Mouse (Mus musculus): ENCODE data around the gene Cytip. TPM values are rescaled to one million over a fixed set of nuclear protein-coding genes. Genes with fewer than 3 reads are reported as not detected.

The Cytip gene
- polyA plus RNA-seq, 1 experiment from 2014 or later = 1.3 TPM

DNA sequence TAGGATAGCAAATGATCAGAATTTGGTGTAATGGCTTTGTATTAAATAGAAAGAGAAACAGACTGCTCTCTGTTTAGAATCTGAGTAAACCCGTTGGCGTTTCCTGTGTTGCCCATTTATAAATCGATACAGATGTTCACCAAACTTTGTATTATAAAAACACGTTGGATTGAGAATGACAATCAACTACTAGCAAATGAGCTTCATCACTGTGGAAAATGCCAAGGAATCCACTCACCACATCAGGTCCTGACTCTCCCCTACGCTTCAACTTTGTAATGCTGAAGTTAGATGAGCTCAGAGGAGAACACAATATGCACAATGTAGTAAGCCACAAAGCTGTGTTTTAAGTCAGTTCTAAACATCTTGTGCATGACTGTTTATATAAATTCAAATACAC lies 36.8 kb downstream of the Cytip start:
- H3K4me2 ChIP-seq (replicated peaks) = no peak overlapping the region
- no peaks in the 10 kb centered on the region for H3K27me3 ChIP-seq (replicated peaks)
- no peak for ATAC-seq
- no peaks in the 10 kb centered on the region for H3K36me3 ChIP-seq
- H3K4me1 ChIP-seq (replicated peaks) = no peaks in the 10 kb centered on the region
- no peak overlapping the region for H3K27ac ChIP-seq
- H3K9me3 ChIP-seq = no peaks in the 10 kb centered on the region
- H3K9ac ChIP-seq = no peak overlapping the region
- 79% methylated on average over 5 of the region's 5 CpGs for WGBS
- no peak overlapping the region for H3K4me3 ChIP-seq (replicated peaks)

DNA sequence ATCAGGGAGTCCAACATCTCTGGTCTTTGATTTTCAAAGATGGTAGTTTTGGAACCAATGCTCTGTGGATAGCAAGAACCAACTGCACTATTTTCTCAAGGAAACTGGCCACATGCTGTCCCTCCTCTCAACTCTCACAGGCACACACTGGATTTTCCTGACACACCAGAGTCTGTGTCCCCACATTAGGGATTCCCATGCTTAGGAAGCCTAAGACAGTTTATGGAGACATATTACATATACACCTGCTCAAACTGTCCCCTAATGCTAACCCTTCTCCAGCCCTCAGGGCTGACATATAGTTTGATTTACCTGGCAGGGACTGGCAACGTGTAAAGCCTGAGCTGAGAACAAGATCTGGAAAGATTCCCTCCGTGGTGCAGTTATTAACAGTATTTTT lies 37.2 kb downstream of the Cytip start:
- WGBS = 60% methylated on average over 2 of the region's 2 CpGs
- Histone ChIP-seq H3K9ac (no peak overlapping the region), H3K9me3 (no peaks in the 10 kb centered on the region), H3K36me3 (no peaks in the 10 kb centered on the region), H3K27me3 (replicated peaks) (no peaks in the 10 kb centered on the region), H3K4me3 (replicated peaks) (no peak overlapping the region), H3K4me1 (replicated peaks) (no peaks in the 10 kb centered on the region), H3K4me2 (replicated peaks) (no peak overlapping the region), H3K27ac (no peak overlapping the region)
- no peak for ATAC-seq

- 85% methylated on average over 5 of the region's 5 CpGs for WGBS
- Histone ChIP-seq H3K9ac (no peak overlapping the region), H3K27me3 (replicated peaks) (no peaks in the 10 kb centered on the region), H3K4me1 (replicated peaks) (no peaks in the 10 kb centered on the region), H3K27ac (no peak overlapping the region), H3K36me3 (no peaks in the 10 kb centered on the region), H3K4me3 (replicated peaks) (no peak overlapping the region), H3K4me2 (replicated peaks) (no peak overlapping the region), H3K9me3 (no peaks in the 10 kb centered on the region)
- ATAC-seq = no peak
These were observed 37.9 kb downstream of the Cytip start for GRCm38 (mm10) chr2:58157466-58157865.

DNA sequence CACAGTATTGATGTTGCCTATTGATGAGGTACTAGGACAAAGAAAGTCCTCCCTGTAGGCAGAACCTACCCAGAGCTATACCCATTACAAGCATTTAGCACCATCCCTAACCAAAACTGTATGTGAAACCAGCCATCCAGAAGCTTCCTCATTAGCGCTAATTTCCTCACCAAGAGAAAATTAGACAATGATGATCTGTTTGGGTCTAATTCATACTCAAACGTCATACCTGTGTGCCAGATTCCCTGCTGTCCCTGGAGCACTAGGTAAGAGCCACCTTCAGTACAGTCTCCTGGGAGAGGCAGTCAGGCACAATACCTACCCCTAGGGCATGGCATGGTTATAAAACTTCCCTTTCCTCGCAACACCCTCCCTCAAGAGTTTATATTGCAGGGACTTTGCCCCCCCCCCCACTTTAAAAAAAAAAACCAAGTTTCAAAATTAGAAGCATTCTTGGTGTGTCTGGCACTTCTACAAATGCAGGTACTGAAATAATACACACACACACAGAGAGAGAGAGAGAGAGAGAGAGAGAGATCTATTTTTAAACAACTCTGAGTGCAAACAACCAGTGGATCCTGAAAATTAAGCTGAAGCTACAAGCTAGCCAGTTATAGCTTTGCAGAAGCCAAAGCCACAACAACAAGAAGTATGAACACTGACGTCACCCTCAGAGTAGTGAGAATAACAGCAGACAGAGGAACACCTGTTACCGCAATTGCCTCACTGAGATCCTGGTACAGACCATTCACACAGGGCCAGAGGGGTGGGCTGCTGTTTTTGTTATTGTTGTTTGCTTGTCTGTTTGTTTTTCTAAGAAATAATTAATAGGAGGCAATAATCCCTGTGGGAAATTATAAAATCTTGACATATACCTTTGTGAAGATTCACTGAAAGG lies 38.6 kb downstream of the Cytip start:
- ATAC-seq = peak; percentile 83
- Histone ChIP-seq H3K27ac (no peak overlapping the region), H3K4me1 (replicated peaks) (no peaks in the 10 kb centered on the region), H3K9ac (no peak overlapping the region), H3K9me3 (no peaks in the 10 kb centered on the region), H3K27me3 (replicated peaks) (no peaks in the 10 kb centered on the region), H3K4me2 (replicated peaks) (no peak overlapping the region), H3K36me3 (no peaks in the 10 kb centered on the region), H3K4me3 (replicated peaks) (no peak overlapping the region)
- 70% methylated on average over 5 of the region's 5 CpGs for WGBS

GRCm38 (mm10) chr2:58156108-58156415 lies 39.3 kb downstream of the Cytip start:
- H3K27me3 ChIP-seq (replicated peaks) = no peaks in the 10 kb centered on the region
- 83% methylated on average over 5 of the region's 5 CpGs for WGBS

GRCm38 (mm10) chr2:58155271-58156107 lies 39.8 kb downstream of the Cytip start:
- H3K9me3 ChIP-seq = no peaks in the 10 kb centered on the region
- H3K4me3 ChIP-seq (replicated peaks) = no peak overlapping the region
- no peak overlapping the region for H3K9ac ChIP-seq
- no peak overlapping the region for H3K27ac ChIP-seq
- H3K27me3 ChIP-seq (replicated peaks) = no peaks in the 10 kb centered on the region
- peak; percentile 69 for ATAC-seq
- no peak overlapping the region for H3K4me2 ChIP-seq (replicated peaks)
- WGBS = 75% methylated on average over 7 of the region's 7 CpGs
- H3K4me1 ChIP-seq (replicated peaks) = no peaks in the 10 kb centered on the region
- no peaks in the 10 kb centered on the region for H3K36me3 ChIP-seq

More at GRCm38 (mm10) chr2:58156108-58156415, 39.3 kb downstream of the Cytip start:
- no peak overlapping the region for H3K4me3 ChIP-seq (replicated peaks)
- H3K36me3 ChIP-seq = no peaks in the 10 kb centered on the region
- H3K4me2 ChIP-seq (replicated peaks) = no peak overlapping the region
- H3K27ac ChIP-seq = no peak overlapping the region
- no peaks in the 10 kb centered on the region for H3K9me3 ChIP-seq
- no peaks in the 10 kb centered on the region for H3K4me1 ChIP-seq (replicated peaks)
- no peak overlapping the region for H3K9ac ChIP-seq
- ATAC-seq = no peak

DNA sequence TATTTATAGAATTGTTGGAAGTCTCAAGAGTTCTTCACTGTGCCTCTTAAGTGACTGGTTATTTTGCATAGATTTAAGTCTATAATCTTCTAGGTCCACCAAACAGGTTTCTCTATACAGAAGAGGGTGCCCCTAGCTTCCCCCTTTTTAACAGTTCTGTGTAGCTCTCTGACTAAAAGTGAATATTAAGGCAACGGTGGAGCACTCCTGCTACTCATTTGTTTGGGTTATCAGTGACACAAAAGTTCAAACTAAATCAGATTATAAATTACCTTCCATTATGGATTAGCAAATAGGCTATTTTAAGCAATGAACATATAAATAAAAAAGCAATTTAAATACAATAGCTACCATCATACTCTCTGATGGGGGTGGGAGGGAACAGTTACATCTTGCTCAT lies 40.8 kb downstream of the Cytip start:
- no peak for ATAC-seq
- no peaks in the 10 kb centered on the region for H3K9me3 ChIP-seq
- no peaks in the 10 kb centered on the region for H3K27me3 ChIP-seq (replicated peaks)
- H3K27ac ChIP-seq = no peak overlapping the region
- H3K36me3 ChIP-seq = no peaks in the 10 kb centered on the region
- H3K9ac ChIP-seq = no peak overlapping the region
- no peak overlapping the region for H3K4me2 ChIP-seq (replicated peaks)
- 42% methylated on average over 1 of the region's 1 CpGs for WGBS
- H3K4me1 ChIP-seq (replicated peaks) = no peaks in the 10 kb centered on the region
- no peak overlapping the region for H3K4me3 ChIP-seq (replicated peaks)

DNA sequence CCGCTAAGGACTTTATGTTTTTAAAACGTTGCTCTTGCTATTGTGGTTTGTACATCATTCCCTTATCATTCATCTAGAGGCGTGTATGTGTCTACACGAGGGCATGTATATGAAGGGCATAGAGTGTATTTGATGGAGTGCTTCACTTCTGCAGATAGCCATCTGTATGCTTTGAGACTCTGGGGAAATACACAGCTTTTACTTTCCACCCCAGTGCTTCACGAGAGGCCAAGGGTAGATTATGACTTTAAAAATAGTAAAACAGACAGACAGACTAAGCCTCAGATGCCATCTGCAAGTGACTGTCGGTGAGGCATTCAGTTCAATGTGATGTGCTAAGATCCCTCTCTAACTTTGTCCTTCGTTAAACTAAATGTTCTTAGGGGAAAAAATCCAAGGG lies 41.6 kb downstream of the Cytip start:
- Histone ChIP-seq H3K9me3 (no peaks in the 10 kb centered on the region), H3K4me3 (replicated peaks) (no peak overlapping the region), H3K27me3 (replicated peaks) (no peaks in the 10 kb centered on the region), H3K27ac (no peak overlapping the region), H3K36me3 (no peaks in the 10 kb centered on the region), H3K4me1 (replicated peaks) (no peaks in the 10 kb centered on the region), H3K4me2 (replicated peaks) (no peak overlapping the region), H3K9ac (no peak overlapping the region)
- WGBS = 78% methylated on average over 7 of the region's 7 CpGs
- ATAC-seq = no peak

GRCm38 (mm10) chr2:58149983-58150405 lies 45.3 kb downstream of the Cytip start:
- H3K27me3 ChIP-seq (replicated peaks) = no peaks in the 10 kb centered on the region
- H3K4me3 ChIP-seq (replicated peaks) = no peak overlapping the region
- H3K4me1 ChIP-seq (replicated peaks) = no peaks in the 10 kb centered on the region
- H3K9me3 ChIP-seq = no peaks in the 10 kb centered on the region
- ATAC-seq = no peak
- H3K9ac ChIP-seq = no peak overlapping the region
- no peak overlapping the region for H3K4me2 ChIP-seq (replicated peaks)
- H3K36me3 ChIP-seq = no peaks in the 10 kb centered on the region
- H3K27ac ChIP-seq = no peak overlapping the region
- WGBS = 86% methylated on average over 7 of the region's 7 CpGs

GRCm38 (mm10) chr2:58146572-58146971 lies 48.8 kb downstream of the Cytip start:
- 87% methylated on average over 5 of the region's 5 CpGs for WGBS
- no peaks in the 10 kb centered on the region for H3K36me3 ChIP-seq
- H3K27ac ChIP-seq = no peak overlapping the region
- ATAC-seq = no peak
- H3K4me2 ChIP-seq (replicated peaks) = no peak overlapping the region
- H3K9me3 ChIP-seq = no peaks in the 10 kb centered on the region
- H3K4me1 ChIP-seq (replicated peaks) = no peaks in the 10 kb centered on the region
- H3K9ac ChIP-seq = no peak overlapping the region
- no peak overlapping the region for H3K4me3 ChIP-seq (replicated peaks)
- no peaks in the 10 kb centered on the region for H3K27me3 ChIP-seq (replicated peaks)

- no peaks in the 10 kb centered on the region for H3K9me3 ChIP-seq
- 84% methylated on average over 1 of the region's 1 CpGs for WGBS
- no peak for ATAC-seq
- no peak overlapping the region for H3K4me2 ChIP-seq (replicated peaks)
- no peaks in the 10 kb centered on the region for H3K36me3 ChIP-seq
- H3K4me1 ChIP-seq (replicated peaks) = no peaks in the 10 kb centered on the region
- no peak overlapping the region for H3K9ac ChIP-seq
- no peaks in the 10 kb centered on the region for H3K27me3 ChIP-seq (replicated peaks)
- H3K4me3 ChIP-seq (replicated peaks) = no peak overlapping the region
- H3K27ac ChIP-seq = no peak overlapping the region
These were observed 54.8 kb downstream of the Cytip start for GRCm38 (mm10) chr2:58140531-58140930.

DNA sequence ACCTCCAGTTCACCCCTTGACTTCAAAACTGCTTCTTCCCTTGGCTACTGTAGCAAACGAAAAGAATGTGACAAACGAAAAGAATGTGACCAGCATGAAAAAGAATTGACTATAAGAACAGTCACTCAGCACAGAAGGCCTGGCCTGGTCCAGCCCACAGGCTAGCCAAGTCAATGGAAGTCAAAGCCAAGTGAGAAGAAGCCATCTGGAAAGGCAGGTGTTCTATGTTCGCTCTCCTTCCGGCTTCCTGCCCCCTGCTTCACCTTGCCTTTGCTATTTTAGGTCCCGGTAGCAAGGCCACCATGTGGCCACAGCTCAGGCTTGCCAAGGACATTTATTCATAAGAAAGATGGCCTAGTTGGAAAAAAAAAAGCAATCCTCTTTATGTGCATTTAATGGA lies 56.7 kb downstream of the Cytip start:
- no peaks in the 10 kb centered on the region for H3K4me1 ChIP-seq (replicated peaks)
- no peak overlapping the region for H3K9ac ChIP-seq
- H3K4me3 ChIP-seq (replicated peaks) = no peak overlapping the region
- 85% methylated on average over 5 of the region's 5 CpGs for WGBS
- no peak overlapping the region for H3K4me2 ChIP-seq (replicated peaks)
- H3K9me3 ChIP-seq = no peaks in the 10 kb centered on the region
- ATAC-seq = no peak
- H3K27ac ChIP-seq = no peak overlapping the region
- H3K36me3 ChIP-seq = no peaks in the 10 kb centered on the region
- H3K27me3 ChIP-seq (replicated peaks) = no peaks in the 10 kb centered on the region

All from intestine, embryonic 15.5 days (tissue).